ENCODE assay signal across 8 mouse cellular contexts in the genomic region with DNA sequence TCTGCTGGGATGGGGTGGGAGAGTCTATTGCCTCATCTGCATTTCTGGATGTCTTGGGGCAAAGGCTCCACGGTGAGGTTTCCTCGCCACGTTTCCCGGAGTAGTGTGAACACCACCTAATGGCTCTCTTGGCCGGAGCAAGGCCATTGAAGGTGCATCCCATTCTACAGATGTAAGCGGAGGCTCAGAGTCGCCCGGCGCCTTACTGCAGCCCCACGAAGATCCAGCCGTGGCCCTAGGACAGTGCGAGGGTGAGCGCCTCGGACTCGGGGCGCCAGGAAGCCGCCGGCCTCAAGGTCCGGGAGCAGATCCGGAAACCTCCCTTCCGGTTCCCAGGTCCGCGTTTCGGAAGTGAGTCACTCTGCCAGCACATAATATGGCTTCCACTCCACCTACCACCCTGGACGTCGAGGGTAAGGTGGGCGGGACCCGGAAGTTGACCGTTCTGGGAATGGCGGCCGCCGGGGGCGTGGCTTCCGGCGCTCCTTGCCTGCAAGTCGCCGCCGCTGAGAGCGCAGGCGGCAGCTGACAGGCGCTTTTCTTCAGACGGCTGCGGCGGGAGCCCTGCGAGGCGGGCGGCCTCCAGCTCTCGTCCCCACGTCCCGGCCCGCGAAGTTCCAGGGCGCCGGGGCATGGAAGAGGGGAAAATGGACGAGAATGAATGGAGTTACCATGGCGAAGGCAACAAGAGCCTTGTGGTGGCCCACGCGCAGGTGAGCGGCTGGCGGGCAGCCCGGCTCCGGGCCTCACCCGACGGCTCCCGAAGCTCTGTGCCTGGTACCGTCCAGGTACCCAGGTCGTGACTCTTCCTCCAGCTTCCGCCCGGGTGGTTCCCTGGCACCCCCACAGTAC. TPM values are rescaled to one million over a fixed set of nuclear protein-coding genes. Genes with fewer than 3 reads are reported as not detected.
DNase-seq lines count a peak whose midpoint lies in the region; ATAC-seq and TF ChIP-seq lines count a peak whose summit lies in the region.

A gene (plus strand): TSS at position 496 of the 852 bp plus-strand sequence.

- peak; percentile 66 for TF ChIP-seq POLR2A in testis, adult 2 months (IDR thresholded peaks at IDR 0.05; ENCODE audit: control insufficient read depth, low read depth, low read length)

- H3K4me2 ChIP-seq in forebrain, embryonic 12.5 days: peak within 1 kb of the TSS; percentile 96
- peak within 1 kb of the TSS; percentile 78 for H3K4me2 ChIP-seq in heart, postnatal 0 days (ENCODE audit: low read depth, low read length)
- peak within 1 kb of the TSS; percentile 84 for H3K4me2 ChIP-seq in liver, embryonic 16.5 days (ENCODE audit: low read depth, low read length)
- peak within 1 kb of the TSS; percentile 98 for H3K4me2 ChIP-seq in neural tube, embryonic 13.5 days

- DNase-seq in c-Kit-positive CD71-positive TER-119-positive erythroid progenitor cells, embryonic 14.5 days (ENCODE audit: low spot score): peak; percentile 96
- DNase-seq in heart, postnatal 0 days (ENCODE audit: low spot score): peak; percentile 98
- DNase-seq in kidney, postnatal 4 days: peak; percentile 99

- H3K4me3 ChIP-seq in E14TG2a.4 (replicated peaks; ENCODE audit: low read length): peak within 1 kb of the TSS; percentile 97
- H3K4me3 ChIP-seq in forebrain, embryonic 12.5 days (replicated peaks): peak within 1 kb of the TSS; percentile 88
- H3K4me3 ChIP-seq in heart, postnatal 0 days (ENCODE audit: low read depth, low read length): peak within 1 kb of the TSS; percentile 77
- peak within 1 kb of the TSS; percentile 85 for H3K4me3 ChIP-seq in liver, embryonic 16.5 days (ENCODE audit: low read depth, low read length)
- peak within 1 kb of the TSS; percentile 92 for H3K4me3 ChIP-seq in neural tube, embryonic 13.5 days
- peak within 1 kb of the TSS; percentile 95 for H3K4me3 ChIP-seq in testis, adult 2 months (ENCODE audit: control insufficient read depth, low read depth, low read length)

- TF ChIP-seq CTCF in E14TG2a.4 (conservative IDR thresholded peaks at IDR 0.05; ENCODE audit: low read length): no peak
- 0 out of 2 replicates have a peak, but pooled peaks have one; percentile 6 for TF ChIP-seq CTCF in heart, postnatal 0 days (IDR thresholded peaks at IDR 0.05; ENCODE audit: low read depth)
- TF ChIP-seq CTCF in testis, adult 2 months (IDR thresholded peaks at IDR 0.05; ENCODE audit: control insufficient read depth, insufficient read depth, insufficient replicate concordance, low read depth, low read length): no peak

- under 1% methylated on average over 69 of the region's 69 CpGs for WGBS in forebrain, embryonic 12.5 days
- WGBS in heart, postnatal 0 days: under 1% methylated on average over 69 of the region's 69 CpGs
- WGBS in liver, embryonic 16.5 days (ENCODE audit: insufficient replicate concordance): under 1% methylated on average over 69 of the region's 69 CpGs
- under 1% methylated on average over 67 of the region's 69 CpGs for WGBS in neural tube, embryonic 13.5 days

- peak within 1 kb of the TSS; percentile 85 for H3K9ac ChIP-seq in forebrain, embryonic 12.5 days
- peak within 1 kb of the TSS; percentile 66 for H3K9ac ChIP-seq in heart, postnatal 0 days (replicated peaks; ENCODE audit: low read depth, low read length)
- H3K9ac ChIP-seq in liver, embryonic 16.5 days (ENCODE audit: low read depth, low read length): peak within 1 kb of the TSS; percentile 83
- peak within 1 kb of the TSS; percentile 91 for H3K9ac ChIP-seq in neural tube, embryonic 13.5 days

- peaks cover 6% of the 10 kb centered on the region for H3K9me3 ChIP-seq in E14TG2a.4 (ENCODE audit: low read length)
- H3K9me3 ChIP-seq in forebrain, embryonic 12.5 days: no peaks in the 10 kb centered on the region
- no peaks in the 10 kb centered on the region for H3K9me3 ChIP-seq in heart, postnatal 0 days (replicated peaks; ENCODE audit: control insufficient read depth, low read length)
- H3K9me3 ChIP-seq in liver, embryonic 16.5 days (replicated peaks; ENCODE audit: control insufficient read depth, low read length): no peaks in the 10 kb centered on the region
- no peaks in the 10 kb centered on the region for H3K9me3 ChIP-seq in neural tube, embryonic 13.5 days

- H3K27ac ChIP-seq in forebrain, embryonic 12.5 days: peak within 1 kb of the TSS; percentile 61
- H3K27ac ChIP-seq in heart, postnatal 0 days (ENCODE audit: low read depth): peak within 1 kb of the TSS; percentile 87
- H3K27ac ChIP-seq in liver, embryonic 16.5 days (ENCODE audit: low read length): peak within 1 kb of the TSS; percentile 87
- peak within 1 kb of the TSS; percentile 81 for H3K27ac ChIP-seq in neural tube, embryonic 13.5 days (replicated peaks)
- peak within 1 kb of the TSS; percentile 83 for H3K27ac ChIP-seq in testis, adult 2 months (ENCODE audit: control insufficient read depth, insufficient read depth, low read depth, low read length)

- peaks cover 12% of the 10 kb centered on the region for H3K36me3 ChIP-seq in E14TG2a.4 (ENCODE audit: insufficient read depth, low read length)
- H3K36me3 ChIP-seq in forebrain, embryonic 12.5 days (replicated peaks): 0 out of 2 replicates have a peak, but pooled peaks cover 3% of the 10 kb centered on the region
- H3K36me3 ChIP-seq in heart, postnatal 0 days (replicated peaks; ENCODE audit: control insufficient read depth, insufficient read depth, low read length): no peaks in the 10 kb centered on the region
- no peaks in the 10 kb centered on the region for H3K36me3 ChIP-seq in liver, embryonic 16.5 days (ENCODE audit: control insufficient read depth, insufficient read depth)
- no peaks in the 10 kb centered on the region for H3K36me3 ChIP-seq in neural tube, embryonic 13.5 days
- no peaks in the 10 kb centered on the region for H3K36me3 ChIP-seq in testis, adult 2 months (ENCODE audit: control insufficient read depth, insufficient read depth, low read length)

- H3K27me3 ChIP-seq in E14TG2a.4 (ENCODE audit: insufficient read depth, low read length): peaks cover 3% of the 10 kb centered on the region; the same call in 1 of the 2 replicates
- peaks cover 11% of the 10 kb centered on the region; the same call in 1 of the 2 replicates for H3K27me3 ChIP-seq in forebrain, embryonic 12.5 days
- H3K27me3 ChIP-seq in heart, postnatal 0 days (ENCODE audit: control insufficient read depth, insufficient read depth, low read length): no peaks in the 10 kb centered on the region
- H3K27me3 ChIP-seq in liver, embryonic 16.5 days (ENCODE audit: control insufficient read depth, insufficient read depth, low read depth, low read length): no peaks in the 10 kb centered on the region
- H3K27me3 ChIP-seq in neural tube, embryonic 13.5 days: no peaks in the 10 kb centered on the region
- no peaks in the 10 kb centered on the region for H3K27me3 ChIP-seq in testis, adult 2 months (ENCODE audit: control insufficient read depth, insufficient read depth, low read length)

- H3K4me1 ChIP-seq in E14TG2a.4 (replicated peaks; ENCODE audit: low read depth, low read length): peaks cover 29% of the 10 kb centered on the region
- H3K4me1 ChIP-seq in forebrain, embryonic 12.5 days: peaks cover 25% of the 10 kb centered on the region
- H3K4me1 ChIP-seq in heart, postnatal 0 days (ENCODE audit: control insufficient read depth, insufficient read depth): peaks cover 22% of the 10 kb centered on the region
- H3K4me1 ChIP-seq in liver, embryonic 16.5 days (ENCODE audit: control insufficient read depth, low read depth, low read length): peaks cover 22% of the 10 kb centered on the region
- peaks cover 41% of the 10 kb centered on the region for H3K4me1 ChIP-seq in neural tube, embryonic 13.5 days (replicated peaks)
- peaks cover 13% of the 10 kb centered on the region for H3K4me1 ChIP-seq in testis, adult 2 months (ENCODE audit: control insufficient read depth, insufficient read depth, low read length)

- peak; percentile 89 for TF ChIP-seq EP300 in heart, postnatal 0 days (IDR thresholded peaks at IDR 0.05; ENCODE audit: low read depth)

- peak; percentile 99 for ATAC-seq in forebrain, embryonic 12.5 days (ENCODE audit: low FRiP score)
- ATAC-seq in heart, postnatal 0 days (ENCODE audit: insufficient read depth, low read depth): peak; percentile 98
- peak; percentile 97 for ATAC-seq in liver, embryonic 16.5 days (ENCODE audit: low read depth)
- ATAC-seq in neural tube, embryonic 13.5 days (ENCODE audit: low read depth): peak; percentile 98

RNA-seq across cellular contexts. Expression of the gene that starts here (rescaled TPM):
- 15.2 and 15.6 TPM in 2 replicates for polyA plus RNA-seq in forebrain, embryonic 12.5 days (2016; fragmentation: Nextera tagmentation; extraction: Ambion mirVana)
- total RNA-seq in heart, postnatal 0 days (2014; rRNA removed; ENCODE audit: low replicate concordance): 8.0 and 22.3 TPM in 2 replicates
- polyA plus RNA-seq in heart, postnatal 0 days (2015; fragmentation: Nextera tagmentation; extraction: Ambion mirVana): 8.2 and 9.3 TPM in 2 replicates
- 6.6 and 6.8 TPM in 2 replicates for polyA plus RNA-seq in liver, embryonic 16.5 days (2015; fragmentation: Nextera tagmentation; extraction: Ambion mirVana)
- polyA plus RNA-seq in neural tube, embryonic 13.5 days (2015; fragmentation: Nextera tagmentation; extraction: Ambion mirVana): 12.5 and 13.4 TPM in 2 replicates
- 11.6 and 12.2 TPM in 2 replicates for polyA plus RNA-seq in testis, adult 2 months (2012; rRNA removed)

Comparison
In these comparisons a context has a peak if more than half of its experiments do, and no peak if none do; other contexts are left out.
1. Peak in every context shown above with its lines: DNase-seq, ATAC-seq, H3K4me3 ChIP-seq and H3K27ac ChIP-seq.